Mouse (Mus musculus) heart, postnatal 10 days (tissue): ENCODE results near the gene Gm48552. TPM values are rescaled to one million over a fixed set of nuclear protein-coding genes. Genes with fewer than 3 reads are reported as not detected.

Source experiments
- DNase-seq, 2 experiments: peaks; one replicate each; pipeline ENCODE4 v3.0.0; 2021
- intact Hi-C: fragments of 180-260 bp; cut with DNase I; formaldehyde crosslinking; loops from one replicate; pipeline ENCODE4 v1.15.1; 2025
- total RNA-seq, 2 experiments: library from RNA; stranded (reverse); gene quantifications; 2 replicates each; pipeline ENCODE4 v1.2.3; 2021

Gm48552 gene
- total RNA-seq, 2 experiments from 2014 or later, result 0.77 to 0.98 TPM

DNA sequence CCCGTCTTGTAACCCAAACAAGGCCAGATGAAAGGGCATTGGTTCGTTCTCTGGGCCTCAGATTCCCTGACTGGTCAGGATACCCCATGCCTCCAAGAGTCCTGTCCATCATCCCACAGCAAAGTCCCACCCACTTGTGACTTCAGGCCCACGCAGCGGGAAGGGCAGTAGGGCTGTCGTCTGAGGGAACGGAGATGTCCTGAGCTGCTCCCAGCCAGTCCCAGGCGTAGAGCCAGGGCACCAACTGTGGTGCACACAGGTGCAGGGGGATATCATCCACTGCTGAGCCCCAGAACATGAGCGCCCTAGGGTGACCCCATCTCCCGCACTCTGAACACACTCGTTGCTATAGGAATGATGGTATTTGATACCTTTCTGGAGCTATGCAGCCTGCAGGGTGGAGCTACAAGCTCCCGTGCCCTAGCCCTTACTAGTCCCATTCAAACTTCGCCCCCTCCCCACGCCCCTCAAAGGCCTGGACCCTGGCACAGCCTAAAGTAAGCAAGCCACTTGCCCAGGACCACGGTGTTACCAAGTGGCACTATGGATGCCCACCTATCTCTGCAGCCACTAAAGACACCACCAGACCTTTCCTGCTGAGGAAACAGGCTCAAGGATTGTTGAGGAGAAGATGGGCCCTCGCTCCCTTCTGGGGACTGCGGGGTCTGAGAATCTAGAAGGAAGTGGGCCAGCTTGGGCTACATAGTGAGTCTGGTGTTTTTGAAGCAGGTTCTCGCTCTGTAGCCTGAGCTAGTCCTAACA lies 26.9 kb downstream of the Gm48552 start:
- peak; percentile 66 to 70 for DNase-seq
- intact Hi-C loops, result no loop called here

DNA sequence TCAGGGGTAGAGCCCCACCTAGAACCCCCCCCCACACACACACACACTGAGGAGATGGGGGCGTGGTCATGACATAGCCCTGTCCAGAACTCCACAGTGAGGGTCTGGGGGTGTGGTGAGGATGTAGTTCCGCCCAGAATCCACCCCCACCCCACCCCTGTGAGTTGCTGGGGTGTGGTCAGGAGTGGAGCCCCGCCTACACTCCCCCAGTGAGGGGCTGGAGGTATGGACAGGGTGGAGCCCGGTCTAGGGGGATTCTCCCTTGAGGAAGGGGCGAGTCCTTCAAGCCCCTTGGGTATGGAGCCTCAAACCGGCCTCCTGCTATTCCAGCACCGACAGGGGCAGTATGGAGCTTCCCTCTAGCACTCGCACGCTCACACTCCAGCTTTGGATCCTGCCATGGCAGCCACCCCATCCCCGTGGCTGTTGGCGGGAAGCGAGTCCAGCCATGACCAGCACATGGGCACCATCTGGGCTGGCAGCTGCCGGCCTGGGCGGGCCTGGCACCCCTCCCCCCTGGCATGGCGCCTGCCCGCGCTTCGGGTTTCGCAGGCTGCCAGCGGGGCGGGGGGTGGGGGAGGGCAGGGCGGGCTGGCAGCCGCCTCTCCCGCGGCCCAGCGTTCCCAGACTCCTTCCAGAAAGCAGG lies 27.9 kb downstream of the Gm48552 start:
- peak; percentile 92 for DNase-seq
- intact Hi-C loops, result no loop called here

DNA sequence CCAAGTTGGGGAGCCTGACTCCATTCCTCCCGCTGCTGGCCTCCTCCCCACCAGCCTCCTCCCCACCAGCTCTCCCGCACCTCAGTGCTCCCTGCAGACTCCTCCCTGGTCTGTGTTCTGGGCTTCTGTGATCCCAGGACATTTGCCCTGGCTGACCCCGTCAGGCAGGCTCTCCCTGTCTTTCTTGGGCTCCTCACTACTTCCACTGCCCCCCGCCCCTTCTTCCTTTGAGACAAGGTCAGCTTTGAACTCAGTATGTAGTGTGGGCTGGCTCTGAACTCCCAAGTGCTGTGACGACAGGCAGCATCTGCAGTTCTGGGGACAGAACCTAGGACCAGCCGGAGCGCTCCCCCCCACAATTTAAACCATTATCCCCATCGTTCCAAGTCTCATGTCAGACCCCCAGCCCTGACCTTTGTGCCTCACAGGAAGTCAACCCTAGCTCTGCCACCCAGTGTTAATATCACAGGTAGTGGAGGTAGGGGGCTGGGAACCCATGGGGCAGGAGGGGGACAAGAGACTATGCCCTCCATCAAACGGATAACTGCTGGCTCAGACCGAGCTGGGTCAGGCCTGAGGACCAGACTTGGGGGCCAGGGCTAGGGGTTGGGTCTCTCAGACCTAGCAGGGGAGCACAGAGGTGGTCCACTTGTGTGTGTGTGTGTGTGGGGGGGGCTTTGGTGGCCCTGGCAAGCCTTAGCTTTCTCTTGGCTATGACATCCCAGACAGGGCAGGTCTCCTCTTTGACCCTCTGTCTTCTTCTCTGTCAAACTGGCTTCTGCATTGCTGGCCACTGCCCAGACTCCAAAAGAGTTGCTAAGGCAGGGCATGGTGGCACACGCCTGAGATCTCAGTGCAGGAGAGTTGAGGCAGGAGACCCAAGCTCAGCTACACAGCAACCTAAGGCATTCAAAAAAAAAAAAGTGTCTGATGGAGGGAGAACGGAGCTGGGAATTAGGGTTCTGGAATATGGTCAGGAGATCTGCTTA lies 28.7 kb downstream of the Gm48552 start:
- intact Hi-C loops, result no loop called here
- DNase-seq, result no peak

DNA sequence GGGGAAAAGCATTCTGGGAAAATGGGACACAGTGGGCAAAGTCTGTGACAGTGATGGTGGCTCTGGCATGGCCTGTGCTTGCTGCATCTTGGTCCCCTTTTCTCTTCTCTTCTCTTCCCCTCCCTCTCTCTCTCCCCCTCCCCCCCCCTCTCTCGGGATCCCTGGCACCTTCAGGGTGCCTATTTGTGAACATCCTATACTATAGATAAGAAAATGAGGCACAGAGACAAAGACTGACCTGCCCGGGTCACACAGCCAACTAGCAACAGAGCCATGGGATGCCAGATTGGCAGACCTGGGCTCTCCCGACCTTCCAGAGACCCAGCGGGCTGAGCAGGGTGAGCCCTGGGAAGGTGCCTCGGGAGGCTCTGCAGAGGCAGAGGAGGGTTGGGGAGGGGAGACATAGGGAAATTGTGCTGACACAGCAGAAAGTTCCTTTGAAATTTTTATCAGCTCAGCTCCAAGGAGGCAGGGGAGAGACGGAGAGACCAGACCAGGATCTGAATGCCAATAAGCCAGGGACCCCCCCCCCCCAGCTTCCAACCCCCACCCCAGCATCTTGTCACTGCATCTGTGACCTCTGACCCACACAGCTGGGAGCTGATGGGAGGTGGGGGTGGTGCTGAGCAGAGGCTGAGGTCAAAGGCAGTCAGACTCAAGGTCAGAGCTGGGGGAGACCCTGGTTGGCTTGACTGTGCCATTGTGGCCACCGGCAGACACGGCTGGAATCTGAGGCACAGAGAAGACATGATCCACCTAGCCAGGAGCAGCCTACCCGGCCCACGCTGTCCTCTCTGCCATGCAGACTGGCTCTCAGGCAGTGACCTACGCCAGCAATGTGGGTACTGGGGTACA lies 29.6 kb downstream of the Gm48552 start:
- DNase-seq, result peak in 1 of 2 experiments; percentile 12
- intact Hi-C loops, result no loop called here

DNA sequence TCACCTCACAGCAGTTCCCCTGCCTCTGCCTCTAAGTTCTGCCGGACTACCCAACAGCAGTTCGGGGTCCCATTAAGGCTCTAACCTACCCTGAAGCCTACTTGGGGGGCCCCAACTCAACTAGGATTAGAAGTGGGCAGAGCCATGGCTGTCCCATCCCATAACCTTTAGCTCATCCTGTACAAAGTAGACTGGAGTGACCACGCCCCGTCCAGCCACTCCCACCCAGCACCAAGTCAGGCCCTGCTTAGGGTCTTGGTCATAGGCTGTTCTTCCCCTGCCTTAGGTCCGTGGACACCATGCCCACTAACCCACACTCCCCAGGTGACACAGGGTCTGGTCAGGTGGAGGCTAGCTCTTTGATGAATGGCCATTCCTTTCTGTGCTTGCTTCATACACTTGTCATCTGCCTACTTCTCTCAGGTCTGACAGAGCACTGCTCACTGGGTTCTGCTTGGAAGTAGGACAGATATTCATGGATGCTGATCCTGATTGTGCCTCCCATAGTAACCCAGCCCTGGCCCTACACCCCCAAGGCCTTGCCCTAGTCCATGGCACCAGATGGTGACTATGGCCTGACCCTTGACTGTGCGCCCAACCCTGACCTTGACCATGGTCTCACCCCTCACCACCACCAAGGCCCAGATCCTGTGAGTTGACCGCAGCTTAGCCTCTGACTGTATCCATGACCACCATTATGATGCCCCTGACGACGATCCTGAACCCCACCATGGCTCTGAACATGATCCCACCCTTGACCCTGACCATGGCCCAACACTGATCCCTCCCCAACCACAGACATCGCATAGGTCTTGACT lies 30.5 kb downstream of the Gm48552 start:
- intact Hi-C loops, result no loop called here
- peak; percentile 3 to 5 for DNase-seq

DNA sequence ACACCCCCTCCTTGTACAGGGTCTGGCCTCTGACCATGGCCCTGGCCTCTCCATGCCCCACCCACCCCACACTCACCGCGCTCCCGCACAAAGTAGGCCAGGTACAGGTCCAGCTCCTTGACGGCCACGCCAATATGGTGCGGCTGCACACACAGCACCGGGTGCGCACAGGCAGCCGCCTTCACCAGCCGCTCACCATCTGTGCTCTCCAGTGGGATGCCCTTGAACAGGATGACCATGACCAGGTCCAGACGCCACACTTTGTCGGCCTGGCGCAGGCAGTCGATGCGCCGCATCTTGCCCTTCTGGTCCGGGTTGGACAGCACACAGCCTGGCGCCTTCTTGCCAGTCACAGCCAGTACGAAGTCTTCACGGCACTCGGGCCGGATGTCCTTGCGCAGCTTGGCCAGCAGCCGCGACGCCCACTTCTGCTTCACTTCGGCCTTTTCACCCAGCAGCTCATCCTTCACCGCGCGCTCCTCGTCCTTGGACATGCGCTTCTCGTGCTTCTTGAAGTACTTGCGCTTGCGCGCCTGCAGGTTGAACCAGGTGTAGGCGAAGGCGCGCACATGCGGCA lies 31.5 kb downstream of the Gm48552 start:
- intact Hi-C loops, result no loop called here
- DNase-seq, result peak in 1 of 2 experiments; percentile 5

DNA sequence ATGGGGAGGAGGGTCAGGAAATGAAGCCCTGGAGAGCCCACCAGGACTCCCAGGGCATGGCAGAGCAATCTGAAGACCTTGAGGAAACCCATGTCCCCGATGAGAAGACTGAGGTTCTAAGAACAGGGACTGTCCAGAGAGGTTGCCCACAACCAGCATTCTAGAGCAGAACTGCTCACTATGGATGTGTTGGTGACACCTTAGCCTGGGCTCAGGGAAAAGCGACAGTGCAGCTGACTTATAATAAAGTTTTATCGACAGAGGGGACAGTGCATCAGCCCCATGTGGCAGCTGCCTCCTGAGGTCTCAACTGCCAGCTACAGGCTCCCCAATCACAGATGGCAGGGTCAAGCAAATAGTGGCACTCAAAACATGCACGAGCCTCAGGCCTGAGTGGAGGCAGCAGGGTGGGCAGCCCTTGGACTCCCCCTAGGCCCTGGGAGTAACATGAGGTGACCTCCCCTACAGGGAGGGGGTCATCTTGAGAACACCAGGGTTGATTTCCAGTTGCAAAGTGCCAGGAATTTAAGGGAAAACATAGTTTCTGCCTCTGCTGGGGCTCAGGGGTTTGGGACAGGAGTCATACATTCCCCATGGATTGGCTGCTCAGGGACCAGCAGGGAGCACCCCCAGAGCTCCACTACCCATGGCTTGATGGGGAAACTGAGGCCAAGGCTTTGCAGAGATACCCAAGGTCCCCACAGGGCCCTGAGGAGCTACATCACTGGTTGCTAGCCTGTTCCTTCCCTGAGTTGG lies 32.4 kb downstream of the Gm48552 start:
- peak in 1 of 2 experiments; percentile 13 for DNase-seq
- intact Hi-C loops, result no loop called here

DNA sequence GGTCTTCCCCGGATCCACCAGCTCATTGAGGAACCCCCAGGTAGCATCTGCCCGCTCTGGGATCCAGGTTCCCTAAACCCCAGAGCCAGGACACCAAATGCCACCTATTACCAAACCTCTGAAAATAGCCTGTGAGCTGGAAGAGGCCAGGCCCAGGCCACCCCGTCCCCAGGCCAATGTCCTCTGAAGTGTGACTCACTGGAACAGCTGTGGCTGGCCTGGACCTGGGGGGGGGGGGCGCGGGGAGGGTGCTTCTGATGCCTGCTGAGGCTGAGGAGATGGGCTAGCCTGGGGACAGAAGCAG lies 32.9 kb downstream of the Gm48552 start:
- intact Hi-C loops, result no loop called here
- DNase-seq, result peak; percentile 52 to 59

DNA sequence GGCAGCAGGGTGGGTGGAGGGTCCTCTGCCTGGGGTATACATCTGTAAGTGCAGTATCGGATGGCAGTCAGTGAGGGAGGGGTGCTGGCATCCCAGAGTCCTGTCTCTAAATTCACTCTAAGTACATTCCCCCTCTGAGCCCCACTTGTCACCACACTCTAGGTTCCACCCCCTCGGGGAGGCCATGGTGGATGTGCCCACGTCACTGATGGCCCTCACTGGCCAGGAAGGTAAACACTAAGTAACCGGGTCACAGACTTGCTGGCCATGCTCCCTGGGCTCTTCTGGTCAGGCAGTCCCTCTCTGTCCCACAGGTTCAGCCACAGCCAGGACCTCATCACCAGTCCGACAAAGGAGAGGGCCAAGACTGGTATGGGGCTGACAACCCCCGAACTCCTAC lies 33.4 kb downstream of the Gm48552 start:
- intact Hi-C loops, result no loop called here
- no peak for DNase-seq

DNA sequence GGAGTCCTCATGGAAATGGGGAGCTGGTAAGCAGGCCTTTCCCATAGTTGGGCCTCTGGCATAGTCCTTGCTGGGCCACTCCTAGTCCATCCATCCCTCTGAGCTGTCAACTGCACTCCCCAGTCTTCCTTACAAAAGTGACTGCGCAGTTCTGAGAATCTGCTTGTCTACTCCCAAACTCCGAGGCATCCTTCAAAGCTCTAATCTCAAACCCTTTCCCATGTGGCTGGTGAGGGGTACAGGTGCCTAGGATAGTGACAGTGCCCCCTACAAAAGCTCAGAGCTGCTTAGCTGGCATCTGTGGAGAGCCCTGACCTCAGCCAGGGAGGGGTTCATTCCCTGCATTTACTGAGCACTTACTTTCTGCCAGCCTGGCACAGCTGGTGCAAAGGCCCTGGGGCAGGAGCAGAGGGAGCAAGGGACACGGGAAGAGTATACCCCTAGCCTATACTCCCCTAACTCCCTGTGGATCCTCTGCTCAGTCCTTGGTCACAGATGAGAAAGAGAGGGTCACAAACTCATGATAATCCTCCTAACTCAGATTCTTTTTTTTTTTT lies 33.9 kb downstream of the Gm48552 start:
- intact Hi-C loops, result no loop called here
- no peak for DNase-seq

DNA sequence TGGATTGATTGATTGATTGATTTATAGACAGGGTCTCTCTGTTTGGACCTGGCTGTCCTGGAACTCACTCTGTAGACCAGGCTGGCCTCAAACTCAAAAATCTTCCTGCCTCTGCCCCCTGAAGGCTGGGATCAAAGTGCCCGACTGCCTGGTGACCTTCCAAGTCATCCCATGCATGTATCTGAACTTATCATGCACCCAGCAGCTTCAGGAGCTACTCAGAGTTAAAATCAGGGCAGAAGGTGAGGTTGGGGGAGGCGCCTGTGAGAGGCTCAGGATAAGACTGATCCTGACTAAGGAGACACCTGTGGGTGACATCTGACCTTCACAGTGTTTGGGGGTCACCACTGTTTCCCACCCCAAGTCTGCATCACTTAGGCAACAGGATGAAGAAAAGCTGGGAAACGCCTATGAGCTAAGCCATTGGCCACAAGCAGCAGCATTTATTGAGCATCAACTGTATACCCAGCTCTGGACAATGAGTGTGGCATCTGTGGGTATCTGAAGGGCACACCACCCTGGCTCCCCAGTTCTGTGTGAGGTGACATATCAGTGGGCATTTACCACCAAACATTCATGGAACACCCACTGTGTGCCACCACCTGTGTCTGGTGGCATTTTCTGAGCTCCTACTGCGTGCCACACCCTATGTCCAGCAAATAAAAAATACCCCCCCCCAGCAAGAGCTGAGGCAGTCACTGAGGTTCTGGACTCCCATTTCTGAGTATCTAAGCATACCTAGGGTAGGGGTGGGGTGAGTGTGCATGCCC lies 34.9 kb downstream of the Gm48552 start:
- intact Hi-C loops, result loop anchor here (2.0 kb wide), 1 partner anchor 13 kb away; no protein-coding TSS in a partner anchor
- peak; percentile 8 to 10 for DNase-seq

DNA sequence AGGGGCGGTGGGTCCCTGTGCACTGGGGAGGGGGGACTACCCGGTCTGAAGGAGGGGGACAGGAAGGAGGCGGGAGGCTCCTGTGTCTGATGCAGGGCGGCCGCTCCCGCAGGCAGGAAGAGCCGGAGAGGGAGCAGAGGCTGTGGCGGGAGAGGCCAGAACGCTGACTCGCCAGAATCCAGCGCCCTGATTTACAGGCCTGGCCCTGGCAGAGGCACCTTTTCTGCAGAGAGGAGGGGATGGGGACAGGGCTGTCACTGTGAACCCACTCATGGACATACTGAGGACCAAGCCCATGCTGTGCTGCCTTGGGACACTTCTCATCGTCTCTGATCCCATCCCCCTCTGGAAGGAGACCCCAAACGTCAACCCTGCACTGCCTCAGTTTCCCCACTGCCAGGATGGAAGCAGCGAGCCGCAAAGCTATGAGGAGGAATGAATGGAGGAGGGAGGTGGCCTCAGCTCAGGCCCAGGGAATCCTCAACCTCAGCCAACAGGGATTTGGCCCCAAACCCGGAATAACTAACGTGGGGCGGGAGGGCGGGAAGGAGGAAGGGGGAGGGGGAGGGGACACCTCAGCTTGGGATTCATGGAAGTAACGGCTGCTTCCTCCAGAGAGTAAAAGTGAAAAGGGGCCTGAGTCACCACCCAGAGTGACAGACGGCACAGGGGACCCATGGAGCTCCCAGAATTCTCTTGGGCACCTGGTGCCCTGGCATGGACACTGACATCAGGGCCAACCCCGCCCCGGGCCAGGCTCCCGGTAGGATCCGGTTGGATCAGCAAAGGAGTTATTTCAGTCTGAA lies 35.6 kb downstream of the Gm48552 start:
- DNase-seq, result peak; percentile 87
- intact Hi-C loops, result loop anchor here (2.0 kb wide), 1 partner anchor 14 kb away; no protein-coding TSS in a partner anchor

DNA sequence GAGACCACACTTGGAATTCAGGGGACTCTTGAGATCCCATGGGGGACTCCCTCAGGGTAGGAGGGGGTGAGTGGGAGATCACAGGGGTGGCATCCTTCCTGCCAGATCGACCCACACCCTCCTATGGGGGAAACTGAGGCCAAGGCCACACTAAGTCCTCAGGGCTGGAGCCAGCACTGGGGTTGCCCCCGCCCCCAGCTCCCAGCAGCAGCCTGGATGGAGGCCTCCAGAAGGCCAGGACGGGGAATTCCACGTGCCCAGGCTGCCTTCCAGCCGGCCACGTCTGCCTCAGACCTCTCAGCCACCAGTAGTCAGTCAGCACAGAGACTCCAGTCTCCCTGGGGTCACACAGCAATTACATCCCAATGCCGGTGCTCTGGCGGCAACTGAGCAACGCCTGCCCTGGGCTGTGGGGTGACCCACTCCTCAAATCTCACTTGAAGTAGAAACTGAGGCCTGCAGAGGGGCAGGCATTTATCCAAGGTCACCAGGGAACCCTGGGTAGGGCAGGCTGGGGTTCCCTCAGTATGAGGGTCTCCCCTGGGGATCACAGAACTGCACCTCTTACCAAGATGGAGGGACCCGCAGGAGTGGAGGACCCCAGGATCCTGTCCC lies 36.5 kb downstream of the Gm48552 start:
- peak; percentile 76 to 81 for DNase-seq
- intact Hi-C loops, result loop anchor here (2.0 kb wide), 1 partner anchor 15 kb away; no protein-coding TSS in a partner anchor

DNA sequence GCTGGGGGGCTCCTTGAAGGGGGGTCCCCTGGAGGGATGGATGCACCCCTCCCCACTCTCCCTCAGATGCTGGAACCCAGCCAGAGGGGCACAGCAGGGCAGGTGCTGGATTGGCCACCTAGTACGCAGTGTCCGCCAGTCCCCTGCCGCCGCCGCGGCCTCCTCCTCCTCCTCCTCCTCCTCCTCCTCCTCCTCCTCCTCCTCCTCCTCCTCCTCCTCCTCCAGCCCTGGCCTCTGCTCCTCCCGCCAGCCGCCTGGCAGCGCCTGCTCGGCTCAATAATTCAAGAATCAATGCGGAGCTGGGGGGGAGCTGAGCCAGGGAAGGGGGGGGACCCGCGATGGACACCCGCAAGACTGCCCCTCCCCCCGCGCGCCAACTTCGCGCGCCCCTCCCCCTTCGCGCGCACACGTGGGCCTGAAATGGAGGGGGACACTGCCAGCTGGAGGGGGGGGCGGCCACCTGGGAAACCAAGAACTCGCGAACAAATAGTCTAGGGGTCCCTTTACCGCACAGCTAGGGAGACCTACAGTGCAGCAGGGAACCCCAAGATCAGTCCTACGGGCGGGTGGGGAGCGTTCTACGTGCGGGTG lies 37.4 kb downstream of the Gm48552 start:
- intact Hi-C loops, result no loop called here
- DNase-seq, result peak; percentile 37 to 58

DNA sequence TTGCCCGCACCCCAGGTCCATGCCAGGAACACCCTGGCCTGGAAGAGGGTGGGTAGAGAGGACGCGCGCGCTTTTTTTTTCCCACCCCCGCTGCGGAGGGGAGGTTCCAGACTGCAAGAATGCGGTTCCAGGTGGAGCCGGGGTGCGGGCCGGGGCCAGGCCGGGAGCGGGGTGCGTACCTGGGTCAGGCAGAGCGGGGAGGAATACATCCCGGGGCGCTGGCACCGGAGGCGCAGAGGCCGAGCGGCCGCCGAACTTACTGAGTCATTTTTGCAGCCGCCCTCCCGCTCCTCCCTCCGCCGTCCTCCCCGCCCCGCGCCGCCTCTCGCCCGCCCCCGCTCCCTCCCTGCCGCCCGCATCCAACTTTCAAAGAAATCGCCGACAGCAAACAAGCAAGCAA lies 38.1 kb downstream of the Gm48552 start:
- intact Hi-C loops, result no loop called here
- DNase-seq, result peak; percentile 78 to 80
